Mouse (Mus musculus) layer of hippocampus, postnatal 25 days (tissue): ENCODE data around the gene Fam13a. TPM values are rescaled to one million over a fixed set of nuclear protein-coding genes. Genes with fewer than 3 reads are reported as not detected.

Source experiments
- DNase-seq, 2 experiments: peaks; one replicate each; pipeline ENCODE4 v3.0.0; 2022; ENCODE audit warnings: mixed read lengths in 2 of 2, low spot score in 1 of 2; ENCODE audit errors: extremely low spot score in 1 of 2
- total RNA-seq, 2 experiments: library from RNA; stranded (reverse); gene quantifications; 2 replicates each; pipeline ENCODE4 v1.2.3; 2021

The Fam13a gene
- total RNA-seq, 2 experiments from 2014 or later: 15.6 to 17.4 TPM

- no peak for DNase-seq
These were observed 80.4 kb downstream of the Fam13a start for GRCm38 (mm10) chr6:58943958-58944357.

- no peak for DNase-seq
These were observed 82.1 kb downstream of the Fam13a start for GRCm38 (mm10) chr6:58942276-58942675.

- no peak for DNase-seq
These were observed 86.6 kb downstream of the Fam13a start for GRCm38 (mm10) chr6:58937726-58938125.

- DNase-seq: no peak
These were observed 90.2 kb downstream of the Fam13a start for GRCm38 (mm10) chr6:58934144-58934543.

- DNase-seq: peak in 1 of 2 experiments; percentile 30
These were observed 91.0 kb downstream of the Fam13a start for GRCm38 (mm10) chr6:58933189-58933913.

GRCm38 (mm10) chr6:58932515-58933188 is 91.7 kb downstream of the Fam13a start:
- no peak for DNase-seq

GRCm38 (mm10) chr6:58931149-58931548 is 93.2 kb downstream of the Fam13a start:
- no peak for DNase-seq

GRCm38 (mm10) chr6:58929911-58930431 is 94.4 kb downstream of the Fam13a start:
- DNase-seq: no peak

- no peak for DNase-seq
These were observed 96.5 kb downstream of the Fam13a start for GRCm38 (mm10) chr6:58927881-58928280.

GRCm38 (mm10) chr6:58922511-58922910 is 101.8 kb downstream of the Fam13a start:
- no peak for DNase-seq

- DNase-seq: no peak
These were observed 102.7 kb downstream of the Fam13a start for GRCm38 (mm10) chr6:58921623-58922022.

- no peak for DNase-seq
These were observed 103.6 kb downstream of the Fam13a start for GRCm38 (mm10) chr6:58920735-58921134.

- no peak for DNase-seq
These were observed 107.9 kb downstream of the Fam13a start for GRCm38 (mm10) chr6:58916498-58916897.

GRCm38 (mm10) chr6:58913971-58914370 is 110.4 kb downstream of the Fam13a start:
- no peak for DNase-seq

- no peak for DNase-seq
These were observed 110.8 kb downstream of the Fam13a start for GRCm38 (mm10) chr6:58913551-58913950.

- no peak for DNase-seq
These were observed 111.5 kb downstream of the Fam13a start for GRCm38 (mm10) chr6:58912842-58913241.

- no peak for DNase-seq
These were observed 116.6 kb downstream of the Fam13a start for GRCm38 (mm10) chr6:58907791-58908190.

GRCm38 (mm10) chr6:58907336-58907735 is 117.0 kb downstream of the Fam13a start:
- no peak for DNase-seq

- DNase-seq: peak; percentile 61 to 62
These were observed 117.5 kb downstream of the Fam13a start, which contains the start of gene Nap1l5 for GRCm38 (mm10) chr6:58906852-58907261. TSS of gene Nap1l5 (minus strand) at chr6:58907076.

- no peak for DNase-seq
These were observed 119.8 kb downstream of the Fam13a start for GRCm38 (mm10) chr6:58904551-58904950.

GRCm38 (mm10) chr6:58903171-58903570 is 121.2 kb downstream of the Fam13a start:
- peak in 1 of 2 experiments; percentile 26 for DNase-seq

GRCm38 (mm10) chr6:58900536-58900935 is 123.8 kb downstream of the Fam13a start:
- DNase-seq: no peak
